Mouse (Mus musculus) megakaryocyte-erythroid progenitor cell, adult 5-6 weeks (primary cell): ENCODE data around the gene Ptprc. TPM values are rescaled to one million over a fixed set of nuclear protein-coding genes. Genes with fewer than 3 reads are reported as not detected.

Source experiments
- ATAC-seq: replicated peaks from 2 replicates; pipeline ENCODE4 v1.8.0; 2016; ENCODE audit warnings: mild to moderate bottlenecking, inconsistent platforms; ENCODE audit not compliant: severe bottlenecking, poor library complexity, low FRiP score, low TSS enrichment
- total RNA-seq, 2 experiments: library from RNA; stranded (forward) in 1 of 2; stranded (reverse) in 1 of 2; fragments of 200-1000, 215-1000 nt in 1 of 2; fragments of >200 nt in 1 of 2; fragmentation: Nextera tagmentation in 1 of 2; gene quantifications; 2 replicates each; pipeline ENCODE4 v1.2.3; 2014 to 2017

Ptprc gene
- total RNA-seq, 2 experiments from 2014 or later: 66.2 to 111 TPM

DNA sequence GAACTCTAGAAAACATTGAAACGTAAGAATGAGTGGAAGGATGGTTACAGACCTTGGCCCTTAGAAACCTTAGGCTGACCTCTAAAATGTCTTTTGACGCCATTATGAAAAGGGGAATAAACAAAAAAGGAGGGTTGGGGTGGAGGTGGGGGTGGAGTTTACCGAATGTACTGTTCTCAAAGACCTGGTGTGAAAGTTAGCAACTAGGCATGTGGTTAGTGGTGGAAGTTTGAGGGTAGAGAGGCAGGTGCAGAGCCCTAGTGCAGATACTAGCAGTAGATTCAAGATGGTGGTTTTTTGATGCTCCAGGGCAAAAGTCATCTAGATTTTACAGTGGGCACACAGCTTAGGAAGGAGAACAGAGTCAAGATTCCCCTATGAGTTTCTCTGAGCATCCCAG is 18.5 kb downstream of the Ptprc start:
- no peak for ATAC-seq

GRCm38 (mm10) chr1:138154185-138154785 is 21.2 kb downstream of the Ptprc start:
- ATAC-seq: peak; percentile 31; the same call in 1 of the 2 replicates

GRCm38 (mm10) chr1:138153126-138153525 is 22.4 kb downstream of the Ptprc start:
- ATAC-seq: no peak

DNA sequence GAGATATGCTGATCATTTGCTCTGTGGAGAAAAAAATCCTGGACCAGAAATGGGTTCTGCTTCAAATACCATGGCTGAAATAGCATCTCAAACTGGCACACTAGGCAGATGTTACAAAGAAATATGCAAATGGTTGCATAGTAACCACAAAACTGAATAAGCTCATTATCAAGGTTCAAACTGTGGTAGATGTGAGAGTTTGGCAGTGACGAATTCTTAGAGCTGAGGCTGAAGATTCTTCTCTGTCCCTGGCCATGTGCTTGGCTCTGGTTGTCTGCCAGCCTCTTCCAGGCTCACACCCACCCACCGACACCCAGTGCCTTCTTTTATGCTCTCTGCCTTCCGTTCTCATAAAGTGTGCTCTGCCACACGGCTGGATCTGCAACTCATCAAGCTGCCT is 26.7 kb downstream of the Ptprc start:
- ATAC-seq: peak; percentile 76

GRCm38 (mm10) chr1:138145571-138145970 is 29.9 kb downstream of the Ptprc start:
- ATAC-seq: no peak

DNA sequence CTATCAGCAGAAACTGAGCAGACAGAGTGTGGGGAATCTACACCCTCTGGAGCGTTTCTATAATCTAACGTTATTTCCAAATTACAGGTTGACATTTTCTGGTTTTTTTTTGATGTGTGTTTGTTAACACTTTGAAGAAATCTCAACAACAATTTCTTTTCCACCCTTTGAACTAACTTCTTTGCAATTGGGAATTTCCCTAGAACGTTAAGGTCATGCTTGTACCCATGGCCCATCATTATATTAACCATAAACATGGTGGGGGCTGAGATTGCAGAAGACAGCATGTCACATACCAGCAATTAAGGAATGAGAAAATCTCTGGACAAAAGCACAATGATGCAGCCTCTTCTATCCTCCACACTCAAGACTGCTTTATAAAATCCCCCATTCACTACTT is 30.4 kb downstream of the Ptprc start:
- ATAC-seq: peak; percentile 60; the same call in 1 of the 2 replicates

DNA sequence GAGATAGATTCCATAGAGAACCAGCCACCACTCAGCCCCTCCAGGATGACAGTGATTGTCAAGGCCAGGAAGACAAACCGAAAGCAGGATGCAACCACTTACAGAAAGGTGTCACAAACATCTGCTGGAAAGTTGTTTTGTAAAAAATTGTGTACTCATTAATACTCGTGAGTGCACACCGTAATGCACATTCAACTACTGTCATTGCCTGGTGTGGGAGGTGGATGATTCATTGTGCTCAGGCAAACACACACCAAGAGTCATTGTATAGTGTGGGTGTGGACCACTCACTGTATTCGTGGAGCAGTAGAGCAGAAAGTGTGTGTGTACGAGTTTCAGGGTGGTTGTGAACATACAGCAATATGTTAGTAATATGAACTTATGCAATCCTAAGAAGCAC is 31.1 kb downstream of the Ptprc start:
- ATAC-seq: peak; percentile 35; the same call in 1 of the 2 replicates

DNA sequence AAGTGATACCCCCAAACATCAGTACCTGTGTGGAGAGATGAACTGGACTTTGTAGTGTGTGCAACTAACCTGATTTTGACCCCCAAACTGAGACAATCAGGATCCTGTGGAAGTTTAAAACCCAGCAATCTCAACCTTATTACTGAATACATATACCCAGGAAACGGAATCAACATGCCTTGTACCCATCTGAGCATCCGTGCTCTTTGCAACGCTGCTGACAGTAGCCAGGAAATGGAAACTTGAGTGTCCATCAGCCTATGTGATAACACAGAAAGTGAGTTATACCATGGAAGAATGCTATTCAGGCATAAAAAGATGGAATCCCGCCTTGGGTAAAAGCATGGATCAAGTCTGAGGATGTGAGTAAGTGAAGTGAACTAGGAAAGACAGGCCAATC is 34.7 kb downstream of the Ptprc start:
- ATAC-seq: no peak

DNA sequence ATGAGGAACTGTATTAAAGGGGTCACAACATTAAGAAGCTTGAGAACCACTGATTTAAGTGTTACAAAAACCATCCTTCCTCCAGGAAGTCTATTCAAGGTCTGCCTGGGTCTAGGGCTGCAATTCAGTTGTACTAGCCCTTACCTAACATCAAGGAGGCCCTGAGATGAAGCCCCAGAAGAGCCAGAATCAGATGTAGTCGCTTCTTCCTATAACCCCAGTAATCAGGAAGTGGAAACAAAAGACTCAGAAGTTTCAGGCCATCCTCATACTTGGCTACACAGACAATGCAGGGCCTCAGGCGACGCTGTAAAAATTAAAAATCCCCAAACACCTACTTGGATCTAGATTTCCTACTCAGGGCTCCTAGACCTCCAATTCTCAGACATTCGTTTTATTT is 37.8 kb downstream of the Ptprc start:
- ATAC-seq: no peak

DNA sequence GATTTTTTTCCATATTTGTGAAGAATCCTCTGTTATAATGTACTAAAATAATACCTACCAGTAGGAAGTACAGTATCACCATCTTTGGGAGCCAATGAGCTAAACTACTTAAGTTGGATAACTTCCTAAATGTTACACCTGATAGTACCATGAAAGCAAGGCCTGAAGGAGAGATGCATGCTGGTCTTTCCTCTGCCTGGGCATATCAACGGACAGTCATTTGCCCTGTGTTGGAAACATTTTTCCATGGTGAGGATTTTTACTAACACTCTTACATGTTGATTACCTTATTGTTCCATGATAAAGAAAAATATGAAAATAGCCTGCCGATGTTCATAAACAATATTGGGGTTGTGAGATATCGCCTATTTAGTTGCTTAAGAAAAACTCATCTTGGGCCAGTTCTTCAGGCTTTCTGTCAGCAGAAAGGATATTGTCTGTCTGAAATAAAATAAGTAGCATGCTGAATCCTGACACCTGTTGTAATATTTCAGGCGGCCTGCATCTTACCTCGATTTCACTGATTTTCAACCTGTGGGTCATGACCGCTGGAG is 38.4 kb downstream of the Ptprc start:
- ATAC-seq: no peak

- peak; percentile 95 for ATAC-seq
Observed at GRCm38 (mm10) chr1:138136373-138136779, 39.1 kb downstream of the Ptprc start.

DNA sequence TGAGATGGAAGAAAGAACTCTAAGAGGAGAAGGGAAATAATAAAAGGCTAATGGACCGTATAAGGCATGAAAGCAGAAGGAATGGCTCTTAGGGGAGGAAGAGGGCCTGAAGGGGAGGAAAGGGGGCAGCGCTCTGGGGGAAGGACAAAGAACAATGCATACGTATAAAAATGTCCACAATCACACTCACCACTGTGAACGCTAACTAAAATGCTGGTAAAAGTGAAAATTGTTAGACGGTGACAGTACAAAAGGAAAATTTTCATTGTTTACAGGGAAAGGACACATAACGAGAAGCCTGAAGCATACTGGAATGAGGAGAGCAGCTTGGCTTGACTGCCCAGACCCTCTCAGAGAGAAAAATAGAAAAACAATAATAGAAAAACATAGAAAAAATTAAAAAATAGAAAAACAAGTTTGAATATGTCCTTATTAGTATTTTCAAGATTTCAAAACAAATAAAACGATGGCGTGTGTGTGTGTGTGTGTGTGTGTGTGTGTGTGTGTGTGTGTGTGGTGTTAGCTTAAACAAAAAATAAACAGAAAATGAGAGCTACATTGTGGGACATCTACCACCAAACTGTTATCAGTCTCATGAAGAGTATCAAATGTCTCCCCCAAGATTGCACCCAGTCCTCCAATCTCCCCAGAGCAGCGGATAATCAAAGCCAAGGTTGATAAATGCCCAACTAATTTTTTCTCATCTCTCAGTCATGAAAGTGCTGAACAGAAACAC is 39.7 kb downstream of the Ptprc start:
- ATAC-seq: peak; percentile 38; the same call in 1 of the 2 replicates

DNA sequence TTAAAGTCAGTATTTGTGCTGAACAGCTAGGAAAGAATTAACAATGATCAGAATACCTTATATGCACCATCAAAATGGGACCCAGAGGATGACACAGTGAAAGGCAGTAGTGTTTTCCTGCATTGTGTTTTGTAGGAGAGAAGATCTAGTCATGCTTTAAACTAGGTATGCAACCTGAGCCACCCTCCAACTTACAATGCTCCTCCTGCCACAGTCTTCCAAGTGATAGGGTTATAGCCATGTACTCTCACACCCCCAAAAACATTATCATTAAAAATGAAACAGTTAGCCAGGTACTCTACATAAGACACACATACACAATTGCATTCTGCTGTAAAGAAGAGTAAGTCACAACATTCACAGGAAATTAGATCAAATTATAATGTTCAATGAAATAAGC is 40.4 kb downstream of the Ptprc start:
- no peak for ATAC-seq

DNA sequence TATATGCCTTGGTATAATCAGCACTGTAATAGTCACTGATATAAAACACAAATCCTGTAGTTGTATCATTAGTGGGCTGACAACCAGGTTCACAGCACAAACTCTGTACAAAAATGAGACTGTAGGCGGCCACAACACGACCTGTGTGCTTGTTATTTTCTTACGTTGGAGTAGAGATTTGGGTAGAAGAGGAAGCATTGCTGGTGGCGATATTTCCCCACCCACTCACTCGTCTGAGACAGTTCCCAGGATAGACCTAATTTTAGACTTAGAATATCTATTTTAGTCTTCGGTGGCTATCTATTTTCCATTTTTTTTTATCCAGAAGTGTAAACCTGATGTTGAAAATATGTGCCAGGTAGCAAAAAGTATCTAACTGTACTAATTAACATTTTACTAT is 41.2 kb downstream of the Ptprc start:
- ATAC-seq: no peak

GRCm38 (mm10) chr1:138131739-138132138 is 43.8 kb downstream of the Ptprc start:
- no peak for ATAC-seq

DNA sequence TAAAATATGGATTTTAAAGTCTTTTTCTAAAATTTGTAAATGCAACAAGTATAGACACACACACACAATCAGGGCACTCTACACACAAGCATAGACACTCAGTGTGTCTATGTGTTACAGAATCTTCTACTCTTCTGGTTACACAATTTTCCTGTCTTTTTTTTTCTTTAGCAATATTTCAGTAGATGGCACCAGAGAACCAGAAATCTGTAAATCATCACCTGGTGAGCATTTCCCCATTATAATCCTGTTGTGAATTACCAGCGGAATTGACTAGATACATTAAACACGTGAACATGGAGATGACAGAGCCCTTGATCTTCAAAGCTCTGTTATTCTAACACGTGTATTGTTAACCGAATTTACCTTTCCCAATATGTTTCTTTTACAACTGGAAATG is 45.4 kb downstream of the Ptprc start:
- ATAC-seq: no peak

DNA sequence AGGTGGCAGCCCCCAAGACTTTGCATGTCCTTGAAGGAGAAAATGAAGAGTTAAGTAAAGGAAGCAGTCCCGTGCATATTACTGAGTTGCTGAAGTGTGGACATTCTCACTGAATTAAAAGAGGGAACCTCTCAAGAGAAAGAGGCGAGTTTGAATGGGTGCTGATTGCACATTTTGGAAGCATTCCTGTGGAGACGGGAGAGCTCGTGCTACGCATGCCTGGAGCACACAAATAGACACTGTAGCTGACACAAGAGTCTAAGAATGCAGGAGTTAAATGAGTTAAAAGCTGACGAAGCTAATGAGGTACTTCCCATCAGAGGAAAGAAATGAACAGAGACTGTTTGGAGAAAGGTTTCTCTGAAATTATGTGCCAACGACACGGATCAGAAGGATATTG is 48.7 kb downstream of the Ptprc start:
- ATAC-seq: no peak

DNA sequence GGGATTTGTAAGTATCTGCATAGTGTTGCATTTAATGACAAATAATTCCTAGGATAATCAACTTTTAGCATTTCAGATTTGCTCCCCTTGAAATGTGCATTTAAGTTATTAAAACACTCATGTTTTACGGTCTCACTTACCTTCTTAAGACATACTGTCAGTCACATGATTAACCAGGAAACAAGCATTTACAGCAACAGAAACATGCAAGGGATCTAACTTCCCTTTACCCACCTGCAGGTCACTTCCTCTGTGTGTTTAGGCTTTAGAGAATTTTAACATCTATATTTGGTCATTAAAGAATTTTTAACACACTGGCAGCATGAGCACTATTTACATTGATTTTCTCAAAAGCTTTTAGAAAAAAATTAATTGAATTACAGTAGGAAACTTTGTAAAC is 50.2 kb downstream of the Ptprc start:
- ATAC-seq: no peak

- 0 out of 2 replicates have a peak, but pooled peaks have one; percentile 63 for ATAC-seq
Observed at GRCm38 (mm10) chr1:138123866-138124265, 51.6 kb downstream of the Ptprc start.

DNA sequence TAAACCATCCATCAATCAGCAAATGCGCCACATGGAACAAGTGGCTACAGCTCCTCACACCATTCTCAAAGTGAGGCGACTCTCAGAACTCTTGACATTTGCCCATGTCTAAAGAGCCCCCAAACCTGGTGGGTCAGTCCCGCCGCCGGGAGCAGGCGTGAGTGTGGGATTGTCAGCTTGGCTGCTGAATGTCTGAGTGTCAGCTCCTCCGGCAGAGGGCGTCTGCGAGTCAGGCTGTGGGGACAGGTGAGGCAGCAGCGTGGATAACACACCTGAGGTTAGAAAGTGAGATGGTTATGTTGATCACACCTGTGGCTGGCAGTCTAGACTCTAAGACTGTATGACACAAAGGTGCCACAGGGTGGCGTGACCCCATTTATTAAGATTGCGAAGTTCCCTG is 55.6 kb downstream of the Ptprc start:
- 0 out of 2 replicates have a peak, but pooled peaks have one; percentile 11 for ATAC-seq

DNA sequence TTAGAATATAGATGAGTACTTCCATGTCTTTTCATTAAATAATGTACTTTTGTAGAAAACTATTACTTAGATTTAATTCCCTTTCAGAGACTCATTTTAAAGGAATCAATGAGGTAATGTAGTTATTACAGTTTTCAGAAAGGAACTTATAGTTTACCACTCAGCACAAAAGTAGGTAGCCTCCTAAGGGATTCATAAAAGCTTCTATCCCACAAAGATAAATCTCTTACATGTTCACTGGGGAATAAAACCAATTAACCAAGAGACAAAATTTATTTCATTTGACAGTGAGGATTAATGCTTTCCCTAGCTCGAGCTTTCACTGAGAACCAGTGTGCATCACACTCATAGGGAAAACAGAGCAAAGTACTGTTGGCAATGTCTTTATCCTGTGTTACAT is 82.3 kb downstream of the Ptprc start:
- ATAC-seq: no peak
